Mouse (Mus musculus) bone marrow macrophage, adult 2 months (primary cell): ENCODE data around the gene Rnf115. TPM values are rescaled to one million over a fixed set of nuclear protein-coding genes. Genes with fewer than 3 reads are reported as not detected.
"Not testable (repeated sequence)": the region's sequence is repeated elsewhere in the genome, so short reads cannot be mapped to it uniquely, and the experiment has no call there.

Experiments
- H3K27ac ChIP-seq: 2 replicates; pipeline ENCODE4 v1.5.1; 2012; ENCODE audit warnings: low read depth, low read length; ENCODE audit not compliant: insufficient read depth
- H3K4me1 ChIP-seq: 2 replicates; pipeline ENCODE4 v1.6.1; 2012; ENCODE audit warnings: low read length; ENCODE audit not compliant: control insufficient read depth, insufficient read depth
- H3K4me3 ChIP-seq: 2 replicates; pipeline ENCODE4 v1.5.1; 2012; ENCODE audit warnings: mild to moderate bottlenecking, low read length, moderate library complexity; ENCODE audit not compliant: insufficient read depth
- CTCF ChIP-seq: IDR thresholded peaks from 2 replicates; pipeline ENCODE4 v1.5.1; 2012; ENCODE audit warnings: low read depth, mild to moderate bottlenecking, low read length, moderate library complexity
- POLR2A ChIP-seq: IDR thresholded peaks from 2 replicates; pipeline ENCODE4 v1.6.1; 2012; ENCODE audit warnings: mild to moderate bottlenecking, low read depth, low read length, borderline replicate concordance
- polyA plus RNA-seq: library from polyadenylated mRNA; stranded (reverse); fragments of >200 nt; gene quantifications from 2 replicates; pipeline ENCODE4 v1.2.4, GENCODE M21; 2012; ENCODE audit not compliant: missing spikeins, insufficient read depth, insufficient read length

Gene Rnf115
- polyA plus RNA-seq, 1 experiment = 69.5 TPM

DNA sequence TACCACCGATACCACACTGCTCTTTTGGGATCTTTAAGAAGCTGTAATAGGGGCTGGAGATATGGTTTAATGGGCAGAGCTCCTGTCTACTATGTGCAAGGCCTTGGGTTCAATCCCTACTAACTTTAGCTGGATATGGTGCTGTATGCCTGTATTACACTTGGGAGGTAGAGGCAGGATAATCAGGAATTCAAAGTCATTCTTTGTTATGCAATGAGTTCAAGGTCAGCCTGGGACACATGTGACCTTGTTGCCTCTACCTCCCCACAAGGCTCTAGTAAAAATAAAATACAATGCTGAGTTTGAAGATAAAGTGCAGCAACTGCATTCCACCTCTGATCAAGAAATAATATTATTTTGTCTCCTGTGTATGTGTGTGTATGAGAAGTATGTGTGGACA is 6.5 kb downstream of the Rnf115 start:
- Histone ChIP-seq H3K27ac (no peak overlapping the region), H3K4me1 (peaks cover 52% of the 10 kb centered on the region), H3K4me3 (no peak overlapping the region)
- TF ChIP-seq CTCF = no peak
- TF ChIP-seq POLR2A = no peak

DNA sequence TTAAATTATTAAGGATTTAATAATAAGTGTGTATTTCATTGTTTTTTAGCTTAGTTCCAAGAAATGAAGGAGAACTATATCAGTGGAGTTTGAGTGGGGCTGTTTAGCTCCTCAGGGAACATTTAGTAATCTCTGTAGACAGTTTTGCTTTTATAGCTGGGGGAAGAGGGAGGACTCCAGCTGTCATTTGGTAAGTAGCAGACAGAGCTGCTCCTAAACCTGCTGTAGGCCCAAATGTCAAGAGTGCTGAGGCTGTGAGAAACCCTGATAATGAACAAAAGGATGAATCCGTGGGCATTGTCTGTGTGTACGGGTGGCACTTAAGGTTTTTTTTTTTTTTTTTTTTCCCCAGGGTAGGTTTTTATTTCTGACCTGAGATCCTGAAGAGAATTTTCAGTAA is 7.7 kb downstream of the Rnf115 start:
- H3K4me1 ChIP-seq = peaks cover 53% of the 10 kb centered on the region
- TF ChIP-seq POLR2A = no peak
- H3K4me3 ChIP-seq = no peak overlapping the region
- peak overlapping the region; percentile 26; the same call in 1 of the 2 replicates for H3K27ac ChIP-seq

- Histone ChIP-seq H3K27ac (no peak overlapping the region), H3K4me1 (peaks cover 43% of the 10 kb centered on the region), H3K4me3 (no peak overlapping the region)
- TF ChIP-seq CTCF = no peak
- TF ChIP-seq POLR2A = no peak
These were observed 9.7 kb downstream of the Rnf115 start for GRCm38 (mm10) chr3:96737013-96737740.

GRCm38 (mm10) chr3:96737995-96738394 is 10.5 kb downstream of the Rnf115 start:
- Histone ChIP-seq H3K4me1 (peaks cover 46% of the 10 kb centered on the region), H3K27ac (no peak overlapping the region), H3K4me3 (no peak overlapping the region)
- TF ChIP-seq POLR2A (no peak), CTCF (no peak)

GRCm38 (mm10) chr3:96740279-96740678 is 12.8 kb downstream of the Rnf115 start:
- not testable (repeated sequence) for H3K27ac ChIP-seq, H3K4me3 ChIP-seq
- peaks cover 51% of the 10 kb centered on the region for H3K4me1 ChIP-seq

GRCm38 (mm10) chr3:96744348-96744747 is 16.9 kb downstream of the Rnf115 start:
- H3K4me3 ChIP-seq = no peak overlapping the region
- TF ChIP-seq CTCF = no peak
- TF ChIP-seq POLR2A = no peak

GRCm38 (mm10) chr3:96746829-96747228 is 19.4 kb downstream of the Rnf115 start:
- H3K4me1 ChIP-seq = peaks cover 26% of the 10 kb centered on the region
- TF ChIP-seq CTCF = no peak
- TF ChIP-seq POLR2A = no peak
- H3K27ac ChIP-seq = no peak overlapping the region
- H3K4me3 ChIP-seq = no peak overlapping the region

More at GRCm38 (mm10) chr3:96744348-96744747, 16.9 kb downstream of the Rnf115 start:
- Histone ChIP-seq H3K27ac (peak overlapping the region; percentile 53), H3K4me1 (peaks cover 32% of the 10 kb centered on the region)

- no peak overlapping the region for H3K27ac ChIP-seq
- H3K4me3 ChIP-seq = no peak overlapping the region
- H3K4me1 ChIP-seq = peaks cover 16% of the 10 kb centered on the region
- TF ChIP-seq CTCF = no peak
- TF ChIP-seq POLR2A = no peak
These were observed 28.5 kb downstream of the Rnf115 start for GRCm38 (mm10) chr3:96755935-96756334.

DNA sequence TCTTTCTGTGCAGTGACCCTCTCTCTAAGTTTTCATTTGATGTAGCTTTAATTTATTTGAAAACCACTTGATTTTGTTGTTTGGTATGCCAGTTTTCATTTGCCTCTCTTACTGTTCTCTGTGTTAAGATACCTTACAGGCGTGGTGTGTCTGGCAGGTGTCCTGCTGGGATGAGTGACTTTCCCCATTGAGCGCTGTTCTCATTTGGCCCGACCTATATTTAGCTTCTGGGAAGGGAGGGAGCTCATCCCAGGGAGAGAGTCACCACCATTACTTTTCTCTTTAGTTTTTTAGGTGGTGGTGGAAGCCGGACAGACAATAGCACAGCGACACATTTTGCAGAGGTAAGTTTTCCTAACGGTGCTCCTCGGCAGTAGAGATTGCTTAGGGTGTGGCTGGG is 30.2 kb downstream of the Rnf115 start:
- Histone ChIP-seq H3K4me1 (peaks cover 16% of the 10 kb centered on the region), H3K27ac (no peak overlapping the region), H3K4me3 (no peak overlapping the region)
- no peak for TF ChIP-seq CTCF
- TF ChIP-seq POLR2A = no peak

- no peak overlapping the region for H3K4me3 ChIP-seq
- H3K27ac ChIP-seq = peak overlapping the region; percentile 55
- TF ChIP-seq POLR2A (no peak), CTCF (no peak)
- peaks cover 25% of the 10 kb centered on the region for H3K4me1 ChIP-seq
These were observed 32.2 kb downstream of the Rnf115 start for GRCm38 (mm10) chr3:96759695-96760094.

- Histone ChIP-seq H3K4me3 (no peak overlapping the region), H3K27ac (no peak overlapping the region; the same call in 1 of the 2 replicates), H3K4me1 (peaks cover 40% of the 10 kb centered on the region)
- TF ChIP-seq POLR2A (no peak), CTCF (no peak)
These were observed 37.1 kb downstream of the Rnf115 start for GRCm38 (mm10) chr3:96764528-96764927.
